Mouse (Mus musculus) kidney, postnatal 0 days (tissue): ENCODE results near the gene Agbl4. TPM values are rescaled to one million over a fixed set of nuclear protein-coding genes. Genes with fewer than 3 reads are reported as not detected.

Source experiments
- ATAC-seq: fragments of 200-750 bp; cut with Nextera tagmentation; replicated peaks from 2 replicates; pipeline ENCODE4 v1.8.0; 2017; ENCODE audit warnings: low read depth, moderate number of reproducible peaks, moderate TSS enrichment, moderate library complexity; ENCODE audit not compliant: low FRiP score
- DNase-seq: peaks from one replicate; pipeline ENCODE4 v3.0.0-alpha.2; 2016; ENCODE audit warnings: low spot score
- H3K27ac ChIP-seq: fragments of 300-500 bp; sonication (generic); 2 replicates; pipeline ENCODE4 v1.5.1; 2014; ENCODE audit warnings: mild to moderate bottlenecking
- H3K27me3 ChIP-seq: fragments of 300-500 bp; sonication (generic); 2 replicates; pipeline ENCODE4 v1.6.1; 2014; ENCODE audit warnings: low read length, mixed read lengths; ENCODE audit not compliant: insufficient read depth
- H3K36me3 ChIP-seq: fragments of 300-500 bp; sonication (generic); 2 replicates; pipeline ENCODE4 v1.6.1; 2014; ENCODE audit warnings: low read length, mixed read lengths; ENCODE audit not compliant: insufficient read depth
- H3K4me1 ChIP-seq: fragments of 300-500 bp; sonication (generic); replicated peaks from 2 replicates; pipeline ENCODE4 v1.6.1; 2014; ENCODE audit warnings: antibody characterized with exemption, low read length, mixed read lengths; ENCODE audit not compliant: insufficient read depth
- H3K4me2 ChIP-seq: fragments of 300-500 bp; sonication (generic); 2 replicates; pipeline ENCODE4 v1.6.1; 2014; ENCODE audit warnings: mild to moderate bottlenecking, low read length, moderate library complexity, mixed read lengths
- H3K4me3 ChIP-seq: fragments of 300-500 bp; sonication (generic); replicated peaks from 2 replicates; pipeline ENCODE4 v1.5.1; 2014; ENCODE audit warnings: low read depth, low read length
- H3K9ac ChIP-seq: fragments of 300-500 bp; sonication (generic); 2 replicates; pipeline ENCODE4 v1.6.1; 2014; ENCODE audit warnings: low read depth, low read length
- H3K9me3 ChIP-seq: fragments of 300-500 bp; sonication (generic); replicated peaks from 2 replicates; pipeline ENCODE4 v1.6.1; 2016; ENCODE audit warnings: low read length, inconsistent platforms, mixed read lengths
- CTCF ChIP-seq: IDR thresholded peaks from 2 replicates; pipeline ENCODE4 v1.5.1; 2016; ENCODE audit warnings: antibody characterized with exemption, low read depth, mild to moderate bottlenecking, moderate library complexity
- WGBS: fragments of 180-500 bp; shearing (Covaris S2); extraction: QIAGEN DNeasy Blood & Tissue Kit; methylation state at CpG from one replicate; pipeline ENCODE4 v1.1.7; 2014; 5-methylcytosine and 5-hydroxymethylcytosine counted together
- polyA plus RNA-seq: library from polyadenylated mRNA; unstranded; fragments of >200 nt; fragmentation: Nextera tagmentation; extraction: Ambion mirVana; gene quantifications from 2 replicates; pipeline ENCODE4 v1.2.1, GENCODE M21; 2015

Gene Agbl4
- polyA plus RNA-seq, 1 experiment from 2014 or later = 0.28 TPM

GRCm38 (mm10) chr4:111666713-111667112 lies 1269.3 kb downstream of the Agbl4 start:
- Histone ChIP-seq H3K9ac (no peak overlapping the region), H3K4me1 (peaks cover 12% of the 10 kb centered on the region; the same call in 1 of the 2 replicates), H3K27ac (no peak overlapping the region), H3K4me3 (no peak overlapping the region), H3K36me3 (no peaks in the 10 kb centered on the region), H3K9me3 (no peaks in the 10 kb centered on the region), H3K4me2 (no peak overlapping the region), H3K27me3 (no peaks in the 10 kb centered on the region)
- ATAC-seq = no peak
- WGBS = 77% methylated on average over 1 of the region's 1 CpGs
- TF ChIP-seq CTCF = no peak
- DNase-seq = no peak

GRCm38 (mm10) chr4:111669369-111669768 lies 1271.9 kb downstream of the Agbl4 start:
- Histone ChIP-seq H3K9ac (no peak overlapping the region), H3K4me1 (peaks cover 5% of the 10 kb centered on the region; the same call in 1 of the 2 replicates), H3K4me3 (no peak overlapping the region), H3K27me3 (no peaks in the 10 kb centered on the region), H3K27ac (no peak overlapping the region), H3K9me3 (no peaks in the 10 kb centered on the region), H3K36me3 (no peaks in the 10 kb centered on the region), H3K4me2 (no peak overlapping the region)
- 93% methylated on average over 3 of the region's 3 CpGs for WGBS
- no peak for TF ChIP-seq CTCF
- ATAC-seq = no peak
- no peak for DNase-seq

DNA sequence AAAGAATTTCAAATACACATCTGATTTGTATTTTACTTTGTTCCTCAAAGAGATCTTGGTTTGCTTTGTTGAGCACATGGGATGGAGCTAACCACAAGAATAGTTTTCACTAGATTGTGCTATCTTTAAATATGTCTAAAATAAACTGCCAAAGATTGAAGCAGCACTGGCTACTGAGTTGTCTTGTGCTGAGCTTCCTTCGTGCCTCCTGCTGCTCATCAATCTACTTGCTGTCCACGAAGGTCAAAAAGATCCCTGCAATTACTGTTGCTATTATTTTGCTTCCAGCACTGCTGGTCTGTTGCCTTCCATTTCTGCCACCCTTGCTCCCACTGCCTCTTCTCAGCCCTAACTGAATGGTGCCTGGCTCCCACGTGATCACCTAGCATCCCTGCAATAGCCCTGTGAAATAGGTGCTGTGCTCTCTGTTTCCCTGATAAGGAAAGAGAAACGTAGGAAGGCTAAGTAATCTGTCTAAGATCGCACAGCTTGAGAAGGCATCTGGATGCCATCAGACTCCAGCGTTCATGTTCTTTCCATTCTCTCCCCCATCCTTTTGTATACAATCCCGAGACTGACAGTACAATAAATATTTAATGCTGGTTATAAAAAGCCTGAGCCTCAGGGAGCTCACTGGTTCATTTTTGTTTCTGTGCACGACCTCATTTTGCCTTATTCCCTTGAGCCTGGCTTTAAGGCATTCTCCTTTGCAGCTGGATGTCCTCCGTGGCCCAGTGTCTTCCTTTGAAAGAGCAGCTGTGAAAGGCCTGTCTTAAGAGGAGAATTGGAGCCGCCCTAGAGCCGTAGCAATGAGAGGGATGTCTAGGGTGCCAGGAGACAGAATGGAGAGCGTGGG lies 1273.3 kb downstream of the Agbl4 start:
- no peaks in the 10 kb centered on the region for H3K27me3 ChIP-seq
- H3K4me2 ChIP-seq = peak overlapping the region; percentile 21; the same call in 1 of the 2 replicates
- H3K36me3 ChIP-seq = no peaks in the 10 kb centered on the region
- no peak overlapping the region for H3K4me3 ChIP-seq
- no peak overlapping the region for H3K9ac ChIP-seq
- H3K4me1 ChIP-seq = 0 out of 2 replicates have a peak, but pooled peaks cover 4% of the 10 kb centered on the region
- 20% methylated on average over 12 of the region's 12 CpGs for WGBS
- TF ChIP-seq CTCF = no peak
- 0 out of 2 replicates have a peak, but pooled peaks have one; percentile 33 for ATAC-seq
- no peak overlapping the region for H3K27ac ChIP-seq
- no peaks in the 10 kb centered on the region for H3K9me3 ChIP-seq
- peak; percentile 79 for DNase-seq

DNA sequence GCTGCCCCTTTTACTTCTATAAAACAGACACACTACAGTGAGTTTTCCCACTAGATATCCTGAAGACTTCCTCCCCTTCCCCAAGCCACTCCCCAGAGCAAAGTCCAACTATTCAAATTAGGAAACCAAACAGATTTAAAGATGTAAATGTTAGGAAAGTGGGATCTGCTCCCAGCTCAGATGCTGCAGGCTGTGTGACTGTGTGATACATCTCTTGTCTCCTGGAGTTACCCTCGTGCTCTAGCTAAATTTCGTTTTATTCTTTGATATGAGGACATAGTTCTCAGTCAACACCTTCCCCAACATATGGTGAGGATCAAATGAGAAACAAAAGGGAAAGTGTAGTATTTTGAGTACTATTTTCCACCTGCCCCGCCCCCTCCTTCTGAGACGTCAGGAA lies 1274.0 kb downstream of the Agbl4 start:
- no peak for ATAC-seq
- Histone ChIP-seq H3K9me3 (no peaks in the 10 kb centered on the region), H3K27ac (no peak overlapping the region), H3K4me1 (0 out of 2 replicates have a peak, but pooled peaks cover 4% of the 10 kb centered on the region), H3K4me2 (peak overlapping the region; percentile 21; the same call in 1 of the 2 replicates), H3K27me3 (no peaks in the 10 kb centered on the region), H3K4me3 (no peak overlapping the region), H3K9ac (no peak overlapping the region), H3K36me3 (no peaks in the 10 kb centered on the region)
- no peak for DNase-seq
- 44% methylated on average over 4 of the region's 4 CpGs for WGBS
- TF ChIP-seq CTCF = no peak

- no peak overlapping the region for H3K27ac ChIP-seq
- H3K4me1 ChIP-seq = 0 out of 2 replicates have a peak, but pooled peaks cover 4% of the 10 kb centered on the region
- no peak overlapping the region for H3K4me3 ChIP-seq
- ATAC-seq (no peak), DNase-seq (no peak)
- H3K9ac ChIP-seq = no peak overlapping the region
- no peaks in the 10 kb centered on the region for H3K9me3 ChIP-seq
- H3K27me3 ChIP-seq = no peaks in the 10 kb centered on the region
- no peak for TF ChIP-seq CTCF
- H3K36me3 ChIP-seq = no peaks in the 10 kb centered on the region
- H3K4me2 ChIP-seq = no peak overlapping the region
These were observed 1276.4 kb downstream of the Agbl4 start for GRCm38 (mm10) chr4:111673904-111674303.

DNA sequence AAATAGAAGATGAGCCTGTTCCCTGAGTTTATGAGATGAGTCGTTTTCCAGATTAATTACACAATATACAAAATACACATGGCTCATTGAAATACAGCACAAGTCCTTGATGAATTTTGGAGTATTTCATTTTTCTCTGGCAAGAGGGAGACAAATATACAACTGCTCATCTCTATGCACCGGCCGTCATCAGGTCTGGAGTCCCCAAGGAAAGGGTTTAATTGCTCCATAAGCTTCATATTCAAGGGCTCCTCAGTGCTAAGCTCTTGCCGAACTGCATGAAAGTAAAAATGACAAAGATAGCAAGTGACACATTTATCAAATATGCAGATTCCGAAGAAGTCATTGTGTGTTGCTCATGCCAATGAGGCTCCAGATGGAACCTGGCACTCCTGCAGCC lies 1284.5 kb downstream of the Agbl4 start:
- Histone ChIP-seq H3K9ac (no peak overlapping the region), H3K4me1 (no peaks in the 10 kb centered on the region), H3K36me3 (no peaks in the 10 kb centered on the region), H3K4me2 (no peak overlapping the region), H3K4me3 (no peak overlapping the region), H3K27ac (no peak overlapping the region), H3K27me3 (no peaks in the 10 kb centered on the region), H3K9me3 (no peaks in the 10 kb centered on the region)
- DNase-seq = no peak
- TF ChIP-seq CTCF = no peak
- no peak for ATAC-seq
- WGBS = 87% methylated on average over 5 of the region's 5 CpGs
